Mouse (Mus musculus) ovary, postnatal 14 days (tissue): ENCODE measurements around the gene Pck1.
A peak's percentile ranks its signal among the peaks of the same experiment; 100 is the strongest.

Experiments
- DNase-seq: peaks from one replicate; pipeline ENCODE4 v3.0.0; 2022; ENCODE audit warnings: low spot score

Pck1 gene

GRCm38 (mm10) chr2:173151352-173151751, 1.5 kb upstream of the Pck1 start:
- DNase-seq, result no peak

GRCm38 (mm10) chr2:173151784-173152284, 1.0 kb upstream of the Pck1 start:
- DNase-seq, result no peak

GRCm38 (mm10) chr2:173153266-173153665, 418 bp downstream of the Pck1 start:
- no peak for DNase-seq

GRCm38 (mm10) chr2:173154513-173154912, 1.7 kb downstream of the Pck1 start:
- no peak for DNase-seq

GRCm38 (mm10) chr2:173154962-173155361, 2.1 kb downstream of the Pck1 start:
- DNase-seq, result no peak

GRCm38 (mm10) chr2:173155907-173156306, 3.1 kb downstream of the Pck1 start:
- no peak for DNase-seq

GRCm38 (mm10) chr2:173156923-173157322, 4.1 kb downstream of the Pck1 start:
- DNase-seq, result no peak

- no peak for DNase-seq
Observed at GRCm38 (mm10) chr2:173157376-173157775, 4.5 kb downstream of the Pck1 start.

- no peak for DNase-seq
Observed at GRCm38 (mm10) chr2:173157871-173158270, 5.0 kb downstream of the Pck1 start.

GRCm38 (mm10) chr2:173158390-173159055, 5.7 kb downstream of the Pck1 start:
- no peak for DNase-seq

- DNase-seq, result peak; percentile 77
Observed at GRCm38 (mm10) chr2:173159354-173160311, 6.8 kb downstream of the Pck1 start.

- no peak for DNase-seq
Observed at GRCm38 (mm10) chr2:173163380-173163779, 10.5 kb downstream of the Pck1 start.

- DNase-seq, result no peak
Observed at GRCm38 (mm10) chr2:173164358-173164757, 11.5 kb downstream of the Pck1 start.

GRCm38 (mm10) chr2:173164946-173165345, 12.1 kb downstream of the Pck1 start:
- DNase-seq, result no peak

- no peak for DNase-seq
Observed at GRCm38 (mm10) chr2:173165357-173165756, 12.5 kb downstream of the Pck1 start.

- no peak for DNase-seq
Observed at GRCm38 (mm10) chr2:173168411-173168851, 15.6 kb downstream of the Pck1 start.

GRCm38 (mm10) chr2:173170081-173170480, 17.2 kb downstream of the Pck1 start:
- DNase-seq, result no peak

- no peak for DNase-seq
Observed at GRCm38 (mm10) chr2:173170715-173171114, 17.9 kb downstream of the Pck1 start.

- DNase-seq, result peak; percentile 68
Observed at GRCm38 (mm10) chr2:173171470-173171869, 18.6 kb downstream of the Pck1 start.

- no peak for DNase-seq
Observed at GRCm38 (mm10) chr2:173171956-173172355, 19.1 kb downstream of the Pck1 start.

GRCm38 (mm10) chr2:173172386-173172785, 19.5 kb downstream of the Pck1 start:
- no peak for DNase-seq

GRCm38 (mm10) chr2:173173008-173173407, 20.2 kb downstream of the Pck1 start:
- no peak for DNase-seq
